17 mouse cellular contexts compared by ENCODE assay signal in genomic region chr1:38632461-38633180, GRCm38 (mm10). TPM values are rescaled to one million over a fixed set of nuclear protein-coding genes. Genes with fewer than 3 reads are reported as not detected.
DNase-seq lines count a peak whose midpoint lies in the region; ATAC-seq lines count a peak whose summit lies in the region.
"Had no signal": no experiment of that assay in that cellular context is flagged by ENCODE, and none has a peak within 500 bp of the region (broad histone marks: within the 10 kb centered on the region; RNA-seq: fewer than 3 reads in every experiment).

No protein-coding gene starts in this region.

- H3K27me3 ChIP-seq in forebrain, embryonic 13.5 days, result no peaks in the 10 kb centered on the region
- no peaks in the 10 kb centered on the region for H3K27me3 ChIP-seq in forebrain, embryonic 11.5 days (ENCODE audit: control insufficient read depth, insufficient read depth, low read length)
- no peaks in the 10 kb centered on the region for H3K27me3 ChIP-seq in forebrain, embryonic 15.5 days
- H3K27me3 ChIP-seq in heart, embryonic 12.5 days (replicated peaks), result peaks cover 19% of the 10 kb centered on the region; the same call in 1 of the 2 replicates

- no peak overlapping the region for H3K9ac ChIP-seq in forebrain, embryonic 13.5 days
- no peak overlapping the region for H3K9ac ChIP-seq in forebrain, embryonic 11.5 days (ENCODE audit: low read length)
- no peak overlapping the region for H3K9ac ChIP-seq in forebrain, embryonic 15.5 days (replicated peaks)
- no peak overlapping the region for H3K9ac ChIP-seq in heart, embryonic 12.5 days

- ATAC-seq in forebrain, embryonic 13.5 days, result peak; percentile 72
- no peak for ATAC-seq in forebrain, embryonic 11.5 days (replicated peaks; ENCODE audit: low FRiP score)
- ATAC-seq in forebrain, embryonic 15.5 days (replicated peaks), result peak; percentile 81
- peak; percentile 29; the same call in 1 of the 2 replicates for ATAC-seq in megakaryocyte-erythroid progenitor cell, adult 5-6 weeks (replicated peaks; ENCODE audit: low FRiP score, low TSS enrichment, poor library complexity, severe bottlenecking)
- no peak for ATAC-seq in heart, embryonic 12.5 days (ENCODE audit: insufficient number of reproducible peaks, low FRiP score)
- ATAC-seq: activated CD4-positive, CD25-positive, alpha-beta regulatory T cell, adult 4 months had no signal

- no peaks in the 10 kb centered on the region for H3K36me3 ChIP-seq in forebrain, embryonic 13.5 days (ENCODE audit: poor library complexity, severe bottlenecking)
- H3K36me3 ChIP-seq in forebrain, embryonic 11.5 days (ENCODE audit: control insufficient read depth, insufficient read depth, low read length), result no peaks in the 10 kb centered on the region
- H3K36me3 ChIP-seq in forebrain, embryonic 15.5 days, result no peaks in the 10 kb centered on the region
- H3K36me3 ChIP-seq in heart, embryonic 12.5 days, result no peaks in the 10 kb centered on the region

- peaks cover 42% of the 10 kb centered on the region for H3K4me1 ChIP-seq in forebrain, embryonic 13.5 days
- peaks cover 15% of the 10 kb centered on the region; the same call in 1 of the 2 replicates for H3K4me1 ChIP-seq in forebrain, embryonic 11.5 days (replicated peaks; ENCODE audit: control insufficient read depth, insufficient read depth, low read length)
- peaks cover 59% of the 10 kb centered on the region for H3K4me1 ChIP-seq in forebrain, embryonic 15.5 days
- H3K4me1 ChIP-seq in heart, embryonic 12.5 days (replicated peaks), result peaks cover 11% of the 10 kb centered on the region

- 78% methylated on average over 16 of the region's 16 CpGs for WGBS in forebrain, embryonic 13.5 days
- 87% methylated on average over 16 of the region's 16 CpGs for WGBS in forebrain, embryonic 11.5 days
- 52% methylated on average over 16 of the region's 16 CpGs for WGBS in forebrain, embryonic 15.5 days
- 83% methylated on average over 16 of the region's 16 CpGs for WGBS in heart, embryonic 12.5 days

- no peak overlapping the region for H3K4me2 ChIP-seq in forebrain, embryonic 13.5 days
- no peak overlapping the region for H3K4me2 ChIP-seq in forebrain, embryonic 11.5 days (ENCODE audit: low read depth, low read length, severe bottlenecking)
- no peak overlapping the region for H3K4me2 ChIP-seq in forebrain, embryonic 15.5 days (replicated peaks)
- no peak overlapping the region for H3K4me2 ChIP-seq in heart, embryonic 12.5 days

- DNase-seq in forebrain, embryonic 11.5 days (ENCODE audit: low spot score), result no peak
- peak; percentile 5 for DNase-seq in right cerebral cortex, adult 18-20 months
- no peak for DNase-seq in right cerebral cortex, adult 2 months (ENCODE audit: low spot score in 2 of 2)
- no peak for DNase-seq in gastrocnemius, postnatal 36 days
- DNase-seq: cerebellum, adult 8-10 months; heart, adult 18-20 months; heart, postnatal 36 days; liver; lung, adult 2 months; thymus, adult 2 months had no signal

- H3K4me3 ChIP-seq in forebrain, embryonic 13.5 days, result no peak overlapping the region
- no peak overlapping the region for H3K4me3 ChIP-seq in forebrain, embryonic 11.5 days (ENCODE audit: low read depth, low read length)
- no peak overlapping the region for H3K4me3 ChIP-seq in forebrain, embryonic 15.5 days
- no peak overlapping the region for H3K4me3 ChIP-seq in heart, embryonic 12.5 days
- H3K4me3 ChIP-seq: left cerebral cortex, adult 2 months had no signal

- intact Hi-C loops in gastrocnemius, postnatal 36 days (cut with DNase I), result no loop called here

- no peaks in the 10 kb centered on the region for H3K9me3 ChIP-seq in forebrain, embryonic 13.5 days (replicated peaks)
- H3K9me3 ChIP-seq in forebrain, embryonic 11.5 days (ENCODE audit: control insufficient read depth, low read length), result no peaks in the 10 kb centered on the region
- H3K9me3 ChIP-seq in forebrain, embryonic 15.5 days, result no peaks in the 10 kb centered on the region
- H3K9me3 ChIP-seq in heart, embryonic 12.5 days (replicated peaks), result no peaks in the 10 kb centered on the region

- peak overlapping the region; percentile 77 for H3K27ac ChIP-seq in forebrain, embryonic 13.5 days
- no peak overlapping the region for H3K27ac ChIP-seq in forebrain, embryonic 11.5 days (ENCODE audit: low read depth, low read length)
- peak overlapping the region; percentile 90 for H3K27ac ChIP-seq in forebrain, embryonic 15.5 days (replicated peaks)
- H3K27ac ChIP-seq in heart, embryonic 12.5 days (ENCODE audit: poor library complexity, severe bottlenecking), result no peak overlapping the region
- H3K27ac ChIP-seq: kidney, postnatal 0 days; left cerebral cortex, adult 2 months had no signal

RNA-seq across cellular contexts. Expression of gene Aff3, which starts 32.1 kb away (rescaled TPM):
- polyA plus RNA-seq in forebrain, embryonic 13.5 days (2015; fragmentation: Nextera tagmentation; extraction: Ambion mirVana), result 9.3 and 10.6 TPM in 2 replicates
- polyA plus RNA-seq in forebrain, embryonic 11.5 days (2014; fragmentation: Nextera tagmentation; extraction: Ambion mirVana), result 20.9 and 22.8 TPM in 2 replicates
- 36.9 and 43.7 TPM in 2 replicates for polyA plus RNA-seq in forebrain, embryonic 15.5 days (2015; fragmentation: Nextera tagmentation; extraction: Ambion mirVana)
- 34.5 and 39.3 TPM in 2 replicates for total RNA-seq in megakaryocyte-erythroid progenitor cell, adult 5-6 weeks (2014; fragmentation: Nextera tagmentation)
- 14.2 and 65.8 TPM in 2 replicates for total RNA-seq in megakaryocyte-erythroid progenitor cell, adult 5-6 weeks (2017)
- total RNA-seq in gastrocnemius, postnatal 36 days (2021), result 1 to 10 TPM; 1.8 to 1.9 TPM
- 5.3 and 5.7 TPM in 2 replicates for polyA plus RNA-seq in heart, embryonic 12.5 days (2016; fragmentation: Nextera tagmentation; extraction: Ambion mirVana)

Comparison
In these comparisons a context has a peak if more than half of its experiments do, and no peak if none do; other contexts are left out.
1. ATAC-seq: peak in forebrain, embryonic 13.5 days (single experiment), forebrain, embryonic 15.5 days (single experiment) and megakaryocyte-erythroid progenitor cell, adult 5-6 weeks (single experiment); none in forebrain, embryonic 11.5 days (single experiment) and heart, embryonic 12.5 days (single experiment).
2. H3K27ac ChIP-seq: peak in forebrain, embryonic 13.5 days (single experiment) and forebrain, embryonic 15.5 days (single experiment); none in forebrain, embryonic 11.5 days (single experiment) and heart, embryonic 12.5 days (single experiment).